Mouse (Mus musculus) ES-CJ7 (cell line): ENCODE results near the gene Sdk2.

Source experiments
- DNase-seq: peaks from one replicate; pipeline ENCODE4 v3.0.0; 2011; ENCODE audit warnings: low read depth, low spot score

The Sdk2 gene

GRCm38 (mm10) chr11:113991886-113992285 lies 75.0 kb downstream of the Sdk2 start:
- DNase-seq = no peak

GRCm38 (mm10) chr11:113990466-113990865 lies 76.4 kb downstream of the Sdk2 start:
- DNase-seq = peak; percentile 74

GRCm38 (mm10) chr11:113990065-113990464 lies 76.8 kb downstream of the Sdk2 start:
- DNase-seq = no peak

GRCm38 (mm10) chr11:113985826-113986416 lies 80.9 kb downstream of the Sdk2 start:
- DNase-seq = no peak

GRCm38 (mm10) chr11:113981732-113982503 lies 84.9 kb downstream of the Sdk2 start:
- peak; percentile 33 for DNase-seq

GRCm38 (mm10) chr11:113981088-113981487 lies 85.8 kb downstream of the Sdk2 start:
- no peak for DNase-seq

GRCm38 (mm10) chr11:113978318-113978717 lies 88.5 kb downstream of the Sdk2 start:
- no peak for DNase-seq

GRCm38 (mm10) chr11:113975667-113975970 lies 91.2 kb downstream of the Sdk2 start:
- DNase-seq = no peak

GRCm38 (mm10) chr11:113974876-113975666 lies 91.8 kb downstream of the Sdk2 start:
- DNase-seq = no peak

GRCm38 (mm10) chr11:113972517-113972872 lies 94.4 kb downstream of the Sdk2 start:
- no peak for DNase-seq

- no peak for DNase-seq
Measured at GRCm38 (mm10) chr11:113971609-113972516, 95.0 kb downstream of the Sdk2 start.

GRCm38 (mm10) chr11:113970026-113970425 lies 96.8 kb downstream of the Sdk2 start:
- DNase-seq = no peak

GRCm38 (mm10) chr11:113965214-113965613 lies 101.6 kb downstream of the Sdk2 start:
- no peak for DNase-seq

GRCm38 (mm10) chr11:113962751-113963150 lies 104.1 kb downstream of the Sdk2 start:
- DNase-seq = no peak

- DNase-seq = no peak
Measured at GRCm38 (mm10) chr11:113951616-113951988, 115.2 kb downstream of the Sdk2 start.

GRCm38 (mm10) chr11:113950904-113951615 lies 115.8 kb downstream of the Sdk2 start:
- DNase-seq = no peak

- DNase-seq = no peak
Measured at GRCm38 (mm10) chr11:113948676-113949075, 118.2 kb downstream of the Sdk2 start.

- DNase-seq = no peak
Measured at GRCm38 (mm10) chr11:113942101-113942735, 124.6 kb downstream of the Sdk2 start.

GRCm38 (mm10) chr11:113933678-113934077 lies 133.2 kb downstream of the Sdk2 start:
- DNase-seq = no peak

- DNase-seq = no peak
Measured at GRCm38 (mm10) chr11:113932909-113933308, 133.9 kb downstream of the Sdk2 start.

GRCm38 (mm10) chr11:113931701-113932100 lies 135.1 kb downstream of the Sdk2 start:
- no peak for DNase-seq
